Mouse (Mus musculus) forebrain, embryonic 13.5 days (tissue): ENCODE results near the gene Clstn2. TPM values are rescaled to one million over a fixed set of nuclear protein-coding genes. Genes with fewer than 3 reads are reported as not detected.

Source experiments
- ATAC-seq: fragments of 200-750 bp; cut with Nextera tagmentation; 2 replicates; pipeline ENCODE4 v1.8.0; 2017
- H3K27ac ChIP-seq: fragments of 300-500 bp; sonication (generic); 2 replicates; pipeline ENCODE4 v1.5.1; 2015; ENCODE audit warnings: inconsistent platforms, mild to moderate bottlenecking, moderate library complexity
- H3K27me3 ChIP-seq: fragments of 300-500 bp; sonication (generic); 2 replicates; pipeline ENCODE4 v1.6.1; 2015; ENCODE audit warnings: mild to moderate bottlenecking, inconsistent platforms
- H3K36me3 ChIP-seq: fragments of 300-500 bp; sonication (generic); 2 replicates; pipeline ENCODE4 v1.6.1; 2015; ENCODE audit warnings: mild to moderate bottlenecking, inconsistent platforms; ENCODE audit not compliant: poor library complexity, severe bottlenecking
- H3K4me1 ChIP-seq: fragments of 300-500 bp; sonication (generic); 2 replicates; pipeline ENCODE4 v1.6.1; 2015; ENCODE audit warnings: inconsistent platforms
- H3K4me2 ChIP-seq: fragments of 300-500 bp; sonication (generic); 2 replicates; pipeline ENCODE4 v1.6.1; 2015; ENCODE audit warnings: inconsistent platforms, mild to moderate bottlenecking, moderate library complexity
- H3K4me3 ChIP-seq: fragments of 300-500 bp; sonication (generic); 2 replicates; pipeline ENCODE4 v1.5.1; 2015; ENCODE audit warnings: mild to moderate bottlenecking, inconsistent platforms
- H3K9ac ChIP-seq: fragments of 300-500 bp; sonication (generic); 2 replicates; pipeline ENCODE4 v1.6.1; 2015; ENCODE audit warnings: mild to moderate bottlenecking, inconsistent platforms
- H3K9me3 ChIP-seq: fragments of 300-500 bp; sonication (generic); replicated peaks from 2 replicates; pipeline ENCODE4 v1.6.1; 2016; ENCODE audit warnings: inconsistent platforms
- WGBS: fragments of 180-500 bp; shearing (Covaris S2); methylation state at CpG from one replicate; pipeline ENCODE4 v1.1.7; 2015; 5-methylcytosine and 5-hydroxymethylcytosine counted together
- polyA plus RNA-seq: library from polyadenylated mRNA; unstranded; fragments of >200 nt; fragmentation: Nextera tagmentation; extraction: Ambion mirVana; gene quantifications from 2 replicates; pipeline ENCODE4 v1.2.1, GENCODE M21; 2015

Clstn2 gene
- polyA plus RNA-seq, 1 experiment from 2014 or later = 3.8 TPM

DNA sequence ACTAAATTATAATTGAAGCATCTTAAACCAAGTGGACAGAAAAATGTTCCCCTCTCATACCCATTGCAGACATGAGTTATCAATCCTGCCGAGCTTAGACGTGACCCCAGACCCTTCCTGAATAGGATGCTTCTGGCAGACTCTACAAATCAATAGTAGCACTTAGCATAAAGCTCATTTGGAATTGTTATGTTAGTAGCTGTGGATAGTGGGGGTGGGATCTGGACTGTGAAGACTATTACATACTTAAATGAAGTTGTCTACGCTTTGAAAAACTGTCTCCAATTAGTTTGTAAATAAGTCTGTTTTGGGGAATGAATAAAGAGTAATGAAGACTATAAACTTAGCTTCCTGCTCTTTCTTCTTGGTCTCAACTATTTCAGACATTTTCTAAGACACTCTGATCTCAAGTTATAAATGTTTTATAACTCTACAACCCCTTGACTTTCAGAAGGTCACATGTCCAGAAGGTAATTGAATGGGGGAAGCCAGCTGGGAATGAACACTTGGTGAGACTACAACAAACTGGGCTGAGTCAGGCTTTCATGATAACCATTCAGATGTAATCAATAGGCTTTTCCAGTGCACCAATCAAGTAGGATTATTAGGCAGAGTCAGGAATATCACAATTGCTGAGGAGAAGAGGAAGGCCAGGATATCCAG is 216.7 kb downstream of the Clstn2 start:
- no peak overlapping the region for H3K4me3 ChIP-seq
- no peaks in the 10 kb centered on the region for H3K27me3 ChIP-seq
- H3K4me2 ChIP-seq = no peak overlapping the region
- H3K27ac ChIP-seq = no peak overlapping the region
- 82% methylated on average over 3 of the region's 3 CpGs for WGBS
- H3K9me3 ChIP-seq = no peaks in the 10 kb centered on the region
- H3K36me3 ChIP-seq = no peaks in the 10 kb centered on the region
- no peak overlapping the region for H3K9ac ChIP-seq
- no peak for ATAC-seq
- H3K4me1 ChIP-seq = no peaks in the 10 kb centered on the region

DNA sequence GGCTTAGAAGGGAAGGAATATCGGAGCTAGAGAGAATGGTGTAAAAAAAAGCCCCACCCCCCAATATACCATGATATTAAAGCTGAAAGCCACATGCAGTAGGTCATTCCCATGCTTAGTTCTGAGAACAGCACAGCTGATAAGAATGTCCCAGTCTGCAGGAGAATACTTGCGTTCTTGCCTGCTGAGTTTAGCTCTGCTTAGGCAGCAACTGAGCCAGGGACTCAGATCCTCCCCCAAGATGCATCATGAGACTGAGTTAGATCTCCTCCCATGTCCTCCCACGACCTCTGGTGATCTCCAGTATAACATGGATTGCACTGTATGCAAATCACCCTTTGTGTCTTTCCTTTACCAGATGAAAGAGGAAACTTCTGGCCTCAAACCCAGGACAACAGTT is 219.8 kb downstream of the Clstn2 start:
- H3K27me3 ChIP-seq = no peaks in the 10 kb centered on the region
- no peaks in the 10 kb centered on the region for H3K9me3 ChIP-seq
- no peak overlapping the region for H3K9ac ChIP-seq
- no peaks in the 10 kb centered on the region for H3K36me3 ChIP-seq
- H3K27ac ChIP-seq = no peak overlapping the region
- no peak for ATAC-seq
- 64% methylated on average over 3 of the region's 3 CpGs for WGBS
- H3K4me2 ChIP-seq = no peak overlapping the region
- no peak overlapping the region for H3K4me3 ChIP-seq
- no peaks in the 10 kb centered on the region for H3K4me1 ChIP-seq

DNA sequence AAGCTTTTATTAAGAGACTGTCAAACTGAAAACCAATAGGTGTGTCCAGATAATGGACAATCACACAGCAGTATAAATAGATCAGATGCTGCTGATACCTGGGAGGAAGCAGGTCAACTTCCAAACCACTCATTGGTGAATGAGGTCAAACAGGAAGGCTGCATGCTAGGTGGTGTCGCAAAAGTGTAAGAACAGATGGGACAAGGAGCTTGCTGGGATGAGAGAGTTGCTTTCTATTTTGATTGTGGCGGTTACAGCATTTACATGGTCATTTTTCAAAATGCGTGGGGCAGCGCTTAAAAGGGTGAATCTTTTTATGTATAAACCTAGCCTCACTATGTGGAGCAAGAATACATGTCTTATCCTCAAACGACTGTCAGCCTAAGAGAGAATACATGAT is 225.9 kb downstream of the Clstn2 start:
- Histone ChIP-seq H3K36me3 (no peaks in the 10 kb centered on the region), H3K9me3 (no peaks in the 10 kb centered on the region), H3K9ac (no peak overlapping the region), H3K27ac (no peak overlapping the region), H3K4me3 (no peak overlapping the region), H3K4me1 (no peaks in the 10 kb centered on the region), H3K4me2 (no peak overlapping the region), H3K27me3 (no peaks in the 10 kb centered on the region)
- WGBS = 93% methylated on average over 5 of the region's 5 CpGs
- no peak for ATAC-seq

DNA sequence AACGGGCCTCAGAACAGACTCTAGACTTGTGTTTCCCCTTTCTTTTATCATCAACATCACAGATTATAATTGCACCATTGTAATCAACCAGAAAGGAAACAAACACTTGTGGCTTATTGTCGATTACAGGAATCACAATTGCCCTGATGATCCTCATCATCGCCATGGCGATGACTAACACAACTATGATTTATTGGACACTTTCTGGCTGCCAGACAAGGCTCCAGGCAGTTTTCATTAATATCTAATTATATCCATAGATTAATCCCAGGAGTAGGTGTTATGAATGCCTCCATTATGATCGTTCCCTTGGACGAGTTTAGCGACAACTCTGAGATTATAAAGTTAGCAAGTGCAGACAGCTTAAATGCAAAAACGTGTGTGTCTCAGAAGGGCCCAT is 239.3 kb downstream of the Clstn2 start:
- Histone ChIP-seq H3K4me2 (no peak overlapping the region), H3K9ac (no peak overlapping the region), H3K4me1 (0 out of 2 replicates have a peak, but pooled peaks cover 6% of the 10 kb centered on the region), H3K27ac (no peak overlapping the region), H3K9me3 (no peaks in the 10 kb centered on the region), H3K27me3 (no peaks in the 10 kb centered on the region), H3K4me3 (no peak overlapping the region), H3K36me3 (no peaks in the 10 kb centered on the region)
- ATAC-seq = no peak
- 47% methylated on average over 8 of the region's 8 CpGs for WGBS

DNA sequence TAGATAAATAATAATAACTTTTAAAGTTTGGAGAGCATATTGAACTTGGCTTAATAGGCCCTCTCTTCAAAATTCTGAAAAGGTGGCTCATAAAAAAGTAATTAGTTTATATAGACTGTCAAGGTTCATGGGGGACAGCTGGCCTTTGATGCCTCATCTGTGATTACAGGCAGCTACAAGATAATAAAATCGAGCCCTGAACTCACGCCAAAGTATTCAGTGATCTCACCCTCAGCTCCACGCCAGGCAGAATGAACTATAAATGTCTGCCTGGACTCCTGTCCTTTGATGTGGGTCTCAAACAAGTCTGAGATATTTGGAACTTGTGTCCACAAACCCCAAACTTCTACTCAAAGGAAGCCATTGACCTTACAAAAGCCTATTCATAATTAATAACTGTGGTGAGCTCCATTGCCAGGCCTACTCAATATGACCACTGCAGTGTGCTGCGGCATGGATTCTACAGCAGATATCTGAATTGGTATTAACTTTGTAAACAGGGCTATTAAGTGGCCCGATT is 244.8 kb downstream of the Clstn2 start:
- WGBS = 81% methylated on average over 5 of the region's 5 CpGs
- Histone ChIP-seq H3K4me2 (no peak overlapping the region), H3K36me3 (no peaks in the 10 kb centered on the region), H3K4me1 (0 out of 2 replicates have a peak, but pooled peaks cover 6% of the 10 kb centered on the region), H3K4me3 (no peak overlapping the region), H3K9me3 (no peaks in the 10 kb centered on the region), H3K9ac (no peak overlapping the region), H3K27me3 (no peaks in the 10 kb centered on the region), H3K27ac (no peak overlapping the region)
- no peak for ATAC-seq

DNA sequence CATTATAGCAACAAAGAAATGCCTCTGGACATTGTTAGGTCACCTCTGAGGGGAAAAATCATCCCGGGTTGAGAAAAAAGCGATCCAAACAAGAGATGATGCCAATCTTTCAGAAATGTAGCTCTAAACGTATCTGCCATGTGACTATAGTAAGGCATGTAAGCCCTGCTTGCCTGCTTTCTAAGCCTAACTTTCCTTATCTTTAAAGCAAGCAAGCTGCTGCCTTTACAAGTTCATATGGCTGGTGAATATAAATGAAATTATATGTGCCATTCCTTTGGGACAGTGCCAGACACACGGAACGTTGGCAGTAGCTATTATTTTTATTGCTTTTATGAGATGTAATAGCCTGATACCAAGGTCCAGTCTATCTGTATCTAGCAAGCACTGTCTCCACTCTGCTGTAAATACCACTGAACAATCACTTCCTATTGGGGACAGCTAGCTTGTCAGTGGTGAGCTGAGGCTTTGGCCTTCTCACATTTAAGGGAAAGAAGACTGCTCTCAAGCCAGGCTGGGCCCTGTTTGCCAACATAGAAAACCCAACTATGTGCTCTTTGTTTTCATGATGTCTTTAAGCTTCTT is 252.9 kb downstream of the Clstn2 start:
- H3K4me3 ChIP-seq = no peak overlapping the region
- ATAC-seq = no peak
- no peaks in the 10 kb centered on the region for H3K4me1 ChIP-seq
- H3K4me2 ChIP-seq = no peak overlapping the region
- WGBS = 90% methylated on average over 5 of the region's 5 CpGs
- no peaks in the 10 kb centered on the region for H3K36me3 ChIP-seq
- no peaks in the 10 kb centered on the region for H3K9me3 ChIP-seq
- no peak overlapping the region for H3K27ac ChIP-seq
- no peaks in the 10 kb centered on the region for H3K27me3 ChIP-seq
- H3K9ac ChIP-seq = no peak overlapping the region

DNA sequence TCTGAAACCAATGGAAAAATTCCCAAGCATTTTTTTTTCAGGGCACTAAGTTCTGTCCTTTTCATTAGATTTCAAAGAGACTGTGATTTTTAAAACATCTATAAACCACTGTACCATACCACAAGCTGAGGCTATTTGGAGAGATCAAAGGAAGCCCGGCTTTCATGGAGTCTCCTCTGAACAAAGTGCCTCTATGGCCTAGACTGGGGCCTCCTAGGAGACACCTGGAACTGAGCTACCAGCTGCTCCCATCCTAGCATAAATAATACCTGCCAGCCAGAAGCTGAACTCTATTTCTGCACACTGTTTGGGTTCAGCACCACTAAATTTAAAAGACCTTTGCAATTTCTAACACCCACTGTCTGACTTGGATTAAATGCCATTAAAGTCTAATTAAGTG is 257.2 kb downstream of the Clstn2 start:
- no peaks in the 10 kb centered on the region for H3K27me3 ChIP-seq
- no peak for ATAC-seq
- H3K27ac ChIP-seq = no peak overlapping the region
- peaks cover 4% of the 10 kb centered on the region; the same call in 1 of the 2 replicates for H3K4me1 ChIP-seq
- H3K9me3 ChIP-seq = no peaks in the 10 kb centered on the region
- WGBS = 74% methylated on average over 1 of the region's 1 CpGs
- no peak overlapping the region for H3K4me2 ChIP-seq
- H3K9ac ChIP-seq = no peak overlapping the region
- no peak overlapping the region for H3K4me3 ChIP-seq
- no peaks in the 10 kb centered on the region for H3K36me3 ChIP-seq

DNA sequence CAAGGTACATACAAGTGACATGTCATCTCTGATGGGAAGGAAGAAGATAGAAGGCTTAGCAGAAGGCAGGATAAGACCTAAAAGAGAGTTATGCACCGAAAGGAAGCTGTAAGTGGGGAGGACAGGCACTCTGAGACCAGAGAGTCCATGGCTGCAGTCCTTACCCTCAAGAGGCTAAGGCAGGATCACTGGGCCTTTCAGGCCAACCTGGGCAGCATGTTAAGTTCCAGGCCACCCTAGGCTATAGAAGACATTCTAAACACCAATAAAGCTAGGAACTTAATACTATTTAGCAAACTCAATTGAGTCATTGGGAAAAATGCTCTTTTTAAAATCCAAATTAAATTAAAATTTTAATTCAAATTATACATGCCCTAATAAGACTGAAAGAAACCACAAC is 258.0 kb downstream of the Clstn2 start:
- no peak overlapping the region for H3K27ac ChIP-seq
- no peaks in the 10 kb centered on the region for H3K36me3 ChIP-seq
- H3K4me3 ChIP-seq = no peak overlapping the region
- H3K9me3 ChIP-seq = no peaks in the 10 kb centered on the region
- peaks cover 4% of the 10 kb centered on the region; the same call in 1 of the 2 replicates for H3K4me1 ChIP-seq
- 92% methylated on average over 1 of the region's 1 CpGs for WGBS
- H3K4me2 ChIP-seq = no peak overlapping the region
- H3K9ac ChIP-seq = no peak overlapping the region
- no peak for ATAC-seq
- no peaks in the 10 kb centered on the region for H3K27me3 ChIP-seq

DNA sequence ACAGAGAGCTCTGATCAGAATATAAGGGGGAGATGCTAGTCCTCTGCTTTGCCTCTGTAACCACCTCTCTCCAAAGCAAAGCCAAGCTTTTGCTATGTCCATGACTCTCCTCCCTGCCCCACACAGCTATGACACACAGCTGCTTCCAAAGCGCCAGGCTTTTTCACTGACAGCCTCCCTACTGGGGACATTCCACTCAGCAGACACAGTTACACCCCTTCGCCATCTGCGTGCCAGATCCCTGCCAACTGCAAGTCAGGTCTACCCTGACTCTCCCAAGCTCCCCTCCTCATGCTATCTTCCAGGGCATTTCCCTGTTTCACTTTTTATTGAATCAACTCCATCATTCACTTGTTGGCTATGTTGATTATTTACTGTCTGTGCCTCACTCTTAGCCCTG is 259.1 kb downstream of the Clstn2 start:
- Histone ChIP-seq H3K9me3 (no peaks in the 10 kb centered on the region), H3K27ac (no peak overlapping the region), H3K4me1 (peaks cover 4% of the 10 kb centered on the region; the same call in 1 of the 2 replicates), H3K4me2 (no peak overlapping the region), H3K36me3 (no peaks in the 10 kb centered on the region), H3K27me3 (no peaks in the 10 kb centered on the region), H3K9ac (no peak overlapping the region), H3K4me3 (no peak overlapping the region)
- no peak for ATAC-seq
- 87% methylated on average over 3 of the region's 3 CpGs for WGBS

DNA sequence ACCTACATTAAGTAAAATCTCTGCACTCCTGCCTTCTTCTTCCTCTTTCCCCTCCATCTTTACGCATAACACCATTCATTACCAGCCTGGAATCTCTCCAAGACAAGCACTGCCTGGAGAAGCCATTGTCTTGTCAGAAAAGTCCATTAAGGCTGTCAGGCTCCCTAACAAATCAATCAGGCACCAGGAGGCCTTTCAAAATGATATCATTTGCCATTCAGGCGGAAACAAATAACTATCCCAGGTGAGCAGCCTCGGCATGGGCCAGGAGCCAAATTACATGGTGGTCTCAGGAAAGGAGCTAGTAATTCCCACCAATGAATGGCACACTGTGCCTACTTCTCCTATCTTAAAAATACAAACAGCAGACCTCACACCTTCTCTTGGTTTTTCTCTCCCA is 260.6 kb downstream of the Clstn2 start:
- Histone ChIP-seq H3K4me2 (no peak overlapping the region), H3K9ac (no peak overlapping the region), H3K36me3 (no peaks in the 10 kb centered on the region), H3K4me3 (no peak overlapping the region), H3K9me3 (no peaks in the 10 kb centered on the region), H3K27ac (no peak overlapping the region), H3K27me3 (no peaks in the 10 kb centered on the region), H3K4me1 (peaks cover 4% of the 10 kb centered on the region; the same call in 1 of the 2 replicates)
- no peak for ATAC-seq
- 24% methylated on average over 3 of the region's 3 CpGs for WGBS

DNA sequence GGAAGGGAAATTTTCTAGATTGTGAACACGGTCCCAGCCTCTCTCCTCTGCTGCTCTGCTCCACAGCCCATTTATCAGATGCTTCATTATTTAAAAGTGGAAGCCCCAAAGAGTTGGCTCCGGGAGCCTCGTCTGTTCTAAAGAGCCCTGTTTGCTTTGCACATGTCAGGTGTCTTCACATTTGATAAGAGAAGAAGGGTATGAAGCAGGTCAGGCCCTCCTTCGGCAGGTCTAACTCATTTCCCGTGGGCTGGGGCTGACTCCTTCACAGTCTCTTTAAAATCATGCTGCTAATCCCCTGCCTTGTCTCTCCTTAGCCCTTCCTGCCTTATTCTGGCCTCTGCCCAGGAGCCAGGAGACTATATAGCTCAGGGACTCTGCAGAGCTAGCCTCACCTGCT is 263.6 kb downstream of the Clstn2 start:
- 60% methylated on average over 5 of the region's 5 CpGs for WGBS
- no peak for ATAC-seq
- Histone ChIP-seq H3K9me3 (no peaks in the 10 kb centered on the region), H3K4me3 (no peak overlapping the region), H3K36me3 (no peaks in the 10 kb centered on the region), H3K27ac (no peak overlapping the region), H3K27me3 (no peaks in the 10 kb centered on the region), H3K9ac (no peak overlapping the region), H3K4me1 (peaks cover 11% of the 10 kb centered on the region; the same call in 1 of the 2 replicates), H3K4me2 (no peak overlapping the region)

DNA sequence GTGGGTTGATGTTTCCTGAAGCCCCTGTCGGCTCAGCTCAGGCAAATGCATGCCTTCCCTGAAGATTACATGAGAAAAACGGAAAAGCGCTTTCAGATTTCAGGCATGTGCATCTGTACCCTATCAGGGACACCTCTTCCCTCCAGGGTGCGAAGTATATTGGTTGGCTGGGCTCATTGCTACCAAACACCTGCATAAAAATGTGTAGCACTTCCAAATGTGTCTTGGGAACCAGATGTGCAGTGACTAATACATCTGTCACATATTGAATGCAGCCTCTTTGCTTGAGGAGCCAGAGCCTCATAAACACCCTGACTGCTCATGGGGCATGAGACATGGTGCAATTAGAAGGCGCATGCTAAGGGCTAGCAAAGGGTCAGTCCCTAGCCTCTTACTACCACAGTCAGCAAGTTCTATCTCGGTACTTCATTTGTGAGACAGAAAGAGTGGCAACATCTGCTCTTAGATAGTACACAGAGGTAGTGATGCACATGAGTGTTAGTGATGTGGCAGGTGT is 267.7 kb downstream of the Clstn2 start:
- no peaks in the 10 kb centered on the region for H3K27me3 ChIP-seq
- no peak for ATAC-seq
- 90% methylated on average over 6 of the region's 6 CpGs for WGBS
- H3K4me1 ChIP-seq = peaks cover 7% of the 10 kb centered on the region; the same call in 1 of the 2 replicates
- no peak overlapping the region for H3K27ac ChIP-seq
- no peaks in the 10 kb centered on the region for H3K9me3 ChIP-seq
- H3K4me2 ChIP-seq = no peak overlapping the region
- H3K36me3 ChIP-seq = no peaks in the 10 kb centered on the region
- no peak overlapping the region for H3K4me3 ChIP-seq
- H3K9ac ChIP-seq = no peak overlapping the region
